Mouse (Mus musculus): ENCODE measurements around the gene Ergic1. TPM values are rescaled to one million over a fixed set of nuclear protein-coding genes. Genes with fewer than 3 reads are reported as not detected.

Gene Ergic1
- total RNA-seq, 2 experiments from 2014 or later: 159 to 166 TPM

GRCm38 (mm10) chr17:26691110-26691509 is 129.8 kb downstream of the Ergic1 start:
- DNase-seq (ENCODE audit: low spot score in 2 of 2): peak in 1 of 2 experiments; percentile 34

GRCm38 (mm10) chr17:26693424-26693823 is 132.1 kb downstream of the Ergic1 start:
- no peak for DNase-seq (ENCODE audit: low spot score in 2 of 2)

DNA sequence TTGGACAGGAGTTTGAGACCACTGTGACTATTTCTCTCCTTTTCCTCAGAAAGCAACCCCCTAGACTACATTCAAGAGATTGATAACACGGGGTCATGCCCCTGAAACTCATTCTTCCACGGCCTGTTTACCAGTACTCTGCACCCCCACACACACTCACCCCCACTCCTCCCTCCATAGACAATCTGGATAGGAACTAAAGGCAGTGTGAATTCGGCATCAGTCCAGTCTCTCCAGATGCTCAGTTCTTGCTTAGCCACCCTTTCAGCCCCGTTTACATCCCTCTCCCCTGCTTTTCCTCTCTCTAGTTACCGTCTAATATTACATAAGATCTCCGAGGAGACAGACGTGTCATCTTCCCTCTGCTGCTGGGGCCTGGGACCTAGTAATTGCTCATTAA is 132.9 kb downstream of the Ergic1 start:
- no peak for DNase-seq (ENCODE audit: low spot score in 2 of 2)

- no peak for DNase-seq (ENCODE audit: low spot score in 2 of 2)
Measured at GRCm38 (mm10) chr17:26695193-26695592, 133.9 kb downstream of the Ergic1 start.

DNA sequence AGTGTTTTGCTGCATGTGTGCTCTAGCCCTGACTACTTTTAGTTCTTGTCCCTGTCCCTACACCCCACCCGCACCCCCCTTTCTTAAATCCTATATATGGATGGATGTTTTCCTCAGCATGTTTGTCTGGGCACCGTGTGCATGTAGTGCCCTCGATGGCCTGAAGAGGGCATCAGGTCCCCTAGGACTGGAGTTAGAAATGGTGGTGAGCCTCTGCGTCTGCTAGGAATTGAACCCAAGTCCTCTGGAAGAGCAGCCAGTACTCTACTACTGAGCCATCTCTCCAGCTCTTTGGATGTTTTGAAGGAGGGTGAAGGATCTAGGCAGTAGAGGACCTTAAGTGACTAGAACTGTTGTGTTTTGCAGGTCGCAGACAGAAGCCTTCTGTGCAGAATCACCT is 137.6 kb downstream of the Ergic1 start:
- no peak for DNase-seq (ENCODE audit: low spot score in 2 of 2)

GRCm38 (mm10) chr17:26699819-26700616 is 138.7 kb downstream of the Ergic1 start:
- DNase-seq (ENCODE audit: low spot score in 2 of 2): no peak

DNA sequence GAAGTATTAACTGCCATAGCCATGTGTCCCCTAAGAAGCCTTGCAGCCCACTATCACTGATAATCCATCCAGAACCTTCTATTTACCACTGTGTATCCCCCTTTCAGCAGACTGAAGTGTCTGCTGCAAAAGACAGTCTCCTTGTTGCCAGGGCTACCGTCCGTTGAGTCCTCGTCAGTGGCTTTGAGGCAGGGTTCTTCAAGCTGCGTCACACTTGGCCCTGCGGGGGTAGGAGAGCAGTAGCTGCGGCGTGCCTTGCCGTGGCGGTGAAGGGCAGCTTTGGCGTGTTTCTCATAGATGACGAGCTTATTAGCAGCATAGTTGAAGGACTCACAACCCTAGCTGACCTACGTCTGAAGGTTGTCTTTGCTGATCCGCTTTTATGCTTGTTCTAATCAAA is 140.3 kb downstream of the Ergic1 start:
- DNase-seq (ENCODE audit: low spot score in 2 of 2): no peak

GRCm38 (mm10) chr17:26702621-26703020 is 141.3 kb downstream of the Ergic1 start:
- no peak for DNase-seq (ENCODE audit: low spot score in 2 of 2)

DNA sequence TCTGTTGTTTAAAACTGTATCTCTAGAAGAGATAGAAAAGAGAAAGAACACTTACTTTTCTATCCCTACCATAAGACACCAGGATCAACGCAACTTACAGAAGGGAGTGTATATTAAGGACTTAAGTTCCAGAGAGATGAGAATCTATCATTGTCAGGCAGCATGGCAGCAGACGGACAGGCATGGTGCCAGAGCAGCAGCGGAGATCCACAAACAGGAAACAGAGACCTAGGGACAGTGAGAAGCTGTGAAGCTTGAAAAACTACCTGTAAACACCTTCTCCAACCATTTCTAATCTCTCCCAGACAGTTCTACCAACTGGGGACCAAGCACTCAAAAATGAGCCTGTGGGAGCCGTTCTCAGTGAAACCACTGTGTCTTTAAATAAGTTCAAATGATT is 142.4 kb downstream of the Ergic1 start:
- DNase-seq (ENCODE audit: low spot score in 2 of 2): no peak

- DNase-seq (ENCODE audit: low spot score in 2 of 2): no peak
Measured at GRCm38 (mm10) chr17:26705463-26706359, 144.4 kb downstream of the Ergic1 start.

Small RNAs within 50 kb of the gene (microRNA-seq; reads per million reads assigned to microRNA genes)
- 0 reads per million in 2 experiments for gene Gm22420 (ENCODE audit: borderline number of aligned reads in 2 of 2)

Other genes with a start within 250 kb of the Ergic1 start
- gene Neurl1b, start 146.7 kb upstream of the Ergic1 start, total RNA-seq (2021): 10 to 100 TPM; 23.2 to 35.2 TPM
- 10 to 100 TPM; 48.7 to 56.1 TPM for gene Dusp1, start 639 bp downstream of the Ergic1 start, total RNA-seq (2021)
- 100 to 1,000 TPM; 215 to 234 TPM for gene Atp6v0e, start 101.7 kb downstream of the Ergic1 start, total RNA-seq (2021)
- 10 to 100 TPM; 60.9 to 62.2 TPM for gene Crebrf, start 154.2 kb downstream of the Ergic1 start, total RNA-seq (2021)
- 10 to 100 TPM; 20.2 to 23.7 TPM for gene Bnip1, start 219.6 kb downstream of the Ergic1 start, total RNA-seq (2021)